Mouse (Mus musculus) liver, embryonic 11.5 days (tissue): ENCODE data around the gene Stpg1. TPM values are rescaled to one million over a fixed set of nuclear protein-coding genes. Genes with fewer than 3 reads are reported as not detected.

Experiments used
- ATAC-seq: fragments of 200-750 bp; cut with Nextera tagmentation; replicated peaks from 2 replicates; pipeline ENCODE4 v1.8.0; 2017; ENCODE audit warnings: moderate number of reproducible peaks, mild to moderate bottlenecking, moderate TSS enrichment, moderate library complexity; ENCODE audit not compliant: low FRiP score
- DNase-seq: peaks from one replicate; pipeline ENCODE4 v3.0.0-alpha.2; 2017; ENCODE audit warnings: low spot score
- H3K27ac ChIP-seq: fragments of 300-500 bp; sonication (generic); 2 replicates; pipeline ENCODE4 v1.5.1; 2014; ENCODE audit warnings: mild to moderate bottlenecking, low read depth, low read length, control low read depth
- H3K27me3 ChIP-seq: fragments of 300-500 bp; sonication (generic); replicated peaks from 2 replicates; pipeline ENCODE4 v1.6.1; 2014; ENCODE audit warnings: low read length, mixed read lengths; ENCODE audit not compliant: control insufficient read depth, insufficient read depth
- H3K36me3 ChIP-seq: fragments of 300-500 bp; sonication (generic); 2 replicates; pipeline ENCODE4 v1.6.1; 2014; ENCODE audit warnings: mild to moderate bottlenecking, low read length, moderate library complexity, mixed read lengths; ENCODE audit not compliant: control insufficient read depth, insufficient read depth
- H3K4me1 ChIP-seq: fragments of 300-500 bp; sonication (generic); replicated peaks from 2 replicates; pipeline ENCODE4 v1.6.1; 2014; ENCODE audit warnings: low read length, mixed read lengths; ENCODE audit not compliant: control insufficient read depth, insufficient read depth
- H3K4me2 ChIP-seq: fragments of 300-500 bp; sonication (generic); 2 replicates; pipeline ENCODE4 v1.6.1; 2014; ENCODE audit warnings: mild to moderate bottlenecking, control low read depth, moderate library complexity
- H3K4me3 ChIP-seq: fragments of 300-500 bp; sonication (generic); 2 replicates; pipeline ENCODE4 v1.5.1; 2014; ENCODE audit warnings: low read depth, low read length, control low read depth
- H3K9ac ChIP-seq: fragments of 300-500 bp; sonication (generic); 2 replicates; pipeline ENCODE4 v1.6.1; 2014; ENCODE audit warnings: low read depth, low read length, control low read depth
- H3K9me3 ChIP-seq: fragments of 300-500 bp; sonication (generic); 2 replicates; pipeline ENCODE4 v1.6.1; 2016; ENCODE audit warnings: low read length, inconsistent platforms, mixed read lengths; ENCODE audit not compliant: control insufficient read depth
- WGBS: fragments of 180-500 bp; shearing (Covaris S2); extraction: QIAGEN DNeasy Blood & Tissue Kit; methylation state at CpG from one replicate; pipeline ENCODE4 v1.1.7; 2014; 5-methylcytosine and 5-hydroxymethylcytosine counted together
- polyA plus RNA-seq: library from polyadenylated mRNA; unstranded; fragments of >200 nt; fragmentation: Nextera tagmentation; extraction: Ambion mirVana; gene quantifications from 2 replicates; pipeline ENCODE4 v1.2.1, GENCODE M21; 2014

Stpg1 gene
- polyA plus RNA-seq, 1 experiment from 2014 or later = 0.15 TPM

DNA sequence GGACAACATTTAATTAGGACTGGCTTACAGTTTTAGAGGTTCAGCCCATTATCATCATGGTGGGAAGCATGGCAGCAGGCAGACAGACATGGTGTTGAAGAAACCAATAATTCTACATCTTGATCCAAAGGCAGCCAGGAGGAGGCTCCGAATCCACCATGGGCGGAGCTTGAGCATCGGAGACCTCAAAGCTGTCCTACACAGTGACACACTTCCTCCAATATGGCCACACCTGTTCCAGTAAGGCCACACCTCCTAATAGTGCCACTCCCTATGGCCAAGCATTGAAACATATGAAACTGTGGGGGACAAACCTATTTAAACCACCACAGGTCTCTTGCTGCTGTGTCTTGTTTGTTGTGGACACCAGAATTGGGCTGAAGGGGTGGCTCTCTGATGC, 40.4 kb downstream of the Stpg1 start:
- H3K27me3 ChIP-seq = no peaks in the 10 kb centered on the region; the same call in 1 of the 2 replicates
- DNase-seq (no peak), ATAC-seq (no peak)
- no peak overlapping the region for H3K9ac ChIP-seq
- H3K4me2 ChIP-seq = no peak overlapping the region
- H3K4me3 ChIP-seq = no peak overlapping the region
- no peaks in the 10 kb centered on the region for H3K36me3 ChIP-seq
- peaks cover 6% of the 10 kb centered on the region for H3K9me3 ChIP-seq
- WGBS = 88% methylated on average over 3 of the region's 3 CpGs
- H3K4me1 ChIP-seq = no peaks in the 10 kb centered on the region
- H3K27ac ChIP-seq = no peak overlapping the region

DNA sequence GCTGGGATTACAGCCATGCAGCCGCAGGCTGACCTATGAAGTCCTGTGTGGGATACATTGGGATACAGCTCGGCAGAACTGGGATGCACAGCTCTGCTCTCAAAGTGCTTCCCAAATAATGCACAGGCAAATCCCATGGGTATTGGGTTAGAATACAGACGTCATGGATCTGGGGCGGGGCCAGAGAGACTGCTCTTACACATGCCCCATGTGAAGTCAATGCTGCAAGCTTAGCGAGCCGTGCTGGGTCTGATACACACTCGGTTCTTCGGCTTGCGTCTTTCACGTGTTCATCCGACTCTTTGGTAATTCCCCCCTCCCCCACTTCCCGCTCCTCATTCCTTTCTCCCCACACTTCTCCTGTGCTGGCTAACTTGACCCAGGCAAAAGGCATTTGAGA, 44.5 kb downstream of the Stpg1 start:
- H3K9ac ChIP-seq = no peak overlapping the region
- no peaks in the 10 kb centered on the region for H3K9me3 ChIP-seq
- no peak for DNase-seq
- no peaks in the 10 kb centered on the region for H3K36me3 ChIP-seq
- no peak overlapping the region for H3K27ac ChIP-seq
- H3K4me3 ChIP-seq = no peak overlapping the region
- WGBS = 82% methylated on average over 12 of the region's 12 CpGs
- ATAC-seq = no peak
- H3K4me1 ChIP-seq = no peaks in the 10 kb centered on the region
- no peaks in the 10 kb centered on the region; the same call in 1 of the 2 replicates for H3K27me3 ChIP-seq
- H3K4me2 ChIP-seq = no peak overlapping the region

DNA sequence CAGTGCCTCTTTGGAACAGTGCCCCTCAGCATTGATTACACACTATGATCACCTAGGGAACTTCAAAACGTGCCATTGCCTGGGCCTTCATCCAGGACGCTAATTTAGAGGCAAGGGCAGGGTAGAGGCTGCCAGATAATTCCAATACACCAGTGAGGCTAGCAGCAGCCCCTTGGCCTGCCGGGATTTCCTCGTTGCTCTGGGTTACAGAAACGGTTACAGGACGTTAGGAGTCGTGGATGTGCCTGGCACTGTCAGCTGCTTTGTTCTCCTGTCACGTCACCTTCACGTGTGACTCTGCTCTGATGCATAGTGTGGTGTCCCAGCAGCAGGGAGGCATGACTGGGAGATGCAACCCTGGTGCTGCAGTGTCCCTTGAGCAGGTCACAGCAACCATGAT, 45.5 kb downstream of the Stpg1 start:
- no peaks in the 10 kb centered on the region for H3K9me3 ChIP-seq
- ATAC-seq (no peak), DNase-seq (no peak)
- H3K27me3 ChIP-seq = peaks cover 1% of the 10 kb centered on the region; the same call in 1 of the 2 replicates
- no peak overlapping the region for H3K4me3 ChIP-seq
- 75% methylated on average over 9 of the region's 9 CpGs for WGBS
- H3K36me3 ChIP-seq = no peaks in the 10 kb centered on the region
- no peak overlapping the region for H3K9ac ChIP-seq
- H3K4me1 ChIP-seq = peaks cover 3% of the 10 kb centered on the region; the same call in 1 of the 2 replicates
- H3K4me2 ChIP-seq = no peak overlapping the region
- H3K27ac ChIP-seq = no peak overlapping the region

DNA sequence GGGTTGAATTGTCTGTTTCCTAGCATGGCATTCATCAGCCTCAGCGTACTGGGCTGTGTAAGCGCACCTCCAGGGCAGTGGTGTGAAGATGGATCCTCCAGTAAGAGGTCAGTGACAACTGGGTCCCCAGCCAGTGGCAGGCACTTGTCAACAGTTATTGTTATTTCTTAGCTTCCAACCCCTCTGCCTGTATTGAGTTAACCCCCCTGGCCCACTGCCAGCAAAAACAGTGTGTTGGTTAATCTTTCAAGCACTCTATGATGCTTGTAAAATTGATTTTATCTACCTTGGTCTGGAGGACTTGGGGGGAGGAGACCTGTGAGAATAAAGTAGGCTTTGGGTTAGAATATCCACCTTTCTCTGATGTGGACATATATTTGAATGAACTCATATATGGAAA, 49.7 kb downstream of the Stpg1 start:
- H3K27me3 ChIP-seq = peaks cover 5% of the 10 kb centered on the region
- H3K9ac ChIP-seq = no peak overlapping the region
- ATAC-seq (no peak), DNase-seq (no peak)
- no peak overlapping the region for H3K4me2 ChIP-seq
- no peaks in the 10 kb centered on the region for H3K36me3 ChIP-seq
- peaks cover 11% of the 10 kb centered on the region; the same call in 1 of the 2 replicates for H3K4me1 ChIP-seq
- WGBS = 78% methylated on average over 2 of the region's 2 CpGs
- H3K27ac ChIP-seq = no peak overlapping the region
- no peak overlapping the region for H3K4me3 ChIP-seq
- no peaks in the 10 kb centered on the region for H3K9me3 ChIP-seq

DNA sequence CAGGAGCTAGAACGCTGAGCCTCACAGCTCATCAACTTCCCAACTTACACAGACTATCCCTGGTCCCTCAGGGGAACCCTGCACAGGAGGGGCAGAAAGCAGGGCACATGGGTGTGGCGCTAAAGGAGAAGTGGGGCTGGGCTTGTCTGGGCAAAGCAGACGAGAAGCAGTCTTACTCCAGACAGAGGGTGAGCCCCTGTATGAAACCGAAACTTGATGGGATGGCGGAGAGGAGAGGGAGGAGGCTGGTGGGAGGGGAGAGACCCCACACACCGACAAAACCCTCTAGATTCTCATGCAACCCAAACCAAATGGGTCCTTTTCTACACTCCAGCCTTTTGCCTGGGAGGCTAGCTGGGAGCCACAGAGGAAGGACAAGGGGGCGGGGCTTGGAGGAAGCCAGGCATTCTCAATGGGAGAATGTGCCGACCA, 50.5 kb downstream of the Stpg1 start:
- Histone ChIP-seq H3K4me1 (peaks cover 11% of the 10 kb centered on the region; the same call in 1 of the 2 replicates), H3K4me3 (peak overlapping the region; percentile 30), H3K36me3 (no peaks in the 10 kb centered on the region), H3K9ac (no peak overlapping the region), H3K27me3 (peaks cover 5% of the 10 kb centered on the region), H3K4me2 (peak overlapping the region; percentile 54), H3K9me3 (no peaks in the 10 kb centered on the region), H3K27ac (no peak overlapping the region)
- DNase-seq = no peak
- no peak for ATAC-seq
- 11% methylated on average over 8 of the region's 8 CpGs for WGBS

DNA sequence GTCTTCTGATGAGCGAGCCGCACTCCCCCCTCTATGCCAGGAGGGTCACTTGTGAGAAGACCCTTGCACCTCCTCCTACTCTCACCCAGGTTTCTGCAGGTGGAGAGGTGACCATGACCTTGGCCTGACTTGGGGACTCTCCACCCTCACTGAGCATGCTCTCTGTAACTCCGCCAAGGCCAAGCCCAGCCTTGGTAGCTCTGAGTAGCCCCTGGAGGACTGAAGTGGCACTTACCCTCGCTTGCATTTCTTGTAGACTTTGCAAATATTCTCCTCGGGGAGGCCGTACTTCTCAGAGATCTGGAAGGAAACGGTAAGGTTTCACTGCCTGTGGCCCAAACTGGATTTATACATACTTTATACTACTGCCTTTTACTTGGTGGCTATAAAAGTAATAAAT, 51.4 kb downstream of the Stpg1 start:
- no peak overlapping the region for H3K9ac ChIP-seq
- ATAC-seq = no peak
- no peak for DNase-seq
- no peak overlapping the region for H3K4me2 ChIP-seq
- H3K36me3 ChIP-seq = no peaks in the 10 kb centered on the region
- WGBS = 85% methylated on average over 7 of the region's 7 CpGs
- peaks cover 11% of the 10 kb centered on the region; the same call in 1 of the 2 replicates for H3K4me1 ChIP-seq
- H3K27me3 ChIP-seq = peaks cover 5% of the 10 kb centered on the region
- no peaks in the 10 kb centered on the region for H3K9me3 ChIP-seq
- no peak overlapping the region for H3K27ac ChIP-seq
- no peak overlapping the region for H3K4me3 ChIP-seq

DNA sequence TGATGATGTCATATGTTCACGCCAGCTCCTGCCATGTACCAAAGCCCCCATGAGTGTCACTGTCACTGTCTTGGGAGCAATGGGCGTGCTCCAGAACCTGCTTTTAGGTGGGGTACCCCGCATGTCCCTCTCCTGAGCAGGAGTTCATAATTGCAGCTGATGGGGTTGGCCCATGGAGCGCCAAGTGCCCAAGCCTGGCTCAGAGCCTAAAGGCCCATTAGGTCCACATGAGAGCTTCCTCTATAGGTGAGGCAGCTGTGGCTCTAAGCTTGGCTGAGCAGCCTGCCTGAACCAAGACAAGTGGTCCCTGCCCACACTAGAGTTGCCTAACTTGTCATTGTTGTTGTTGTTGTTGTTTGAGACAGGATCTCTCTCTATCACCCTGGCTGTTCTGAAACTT, 52.2 kb downstream of the Stpg1 start:
- H3K9me3 ChIP-seq = no peaks in the 10 kb centered on the region
- H3K4me1 ChIP-seq = peaks cover 11% of the 10 kb centered on the region; the same call in 1 of the 2 replicates
- H3K4me2 ChIP-seq = no peak overlapping the region
- no peak overlapping the region for H3K9ac ChIP-seq
- ATAC-seq (no peak), DNase-seq (no peak)
- H3K4me3 ChIP-seq = no peak overlapping the region
- no peaks in the 10 kb centered on the region for H3K36me3 ChIP-seq
- peaks cover 5% of the 10 kb centered on the region for H3K27me3 ChIP-seq
- H3K27ac ChIP-seq = no peak overlapping the region
- 87% methylated on average over 4 of the region's 4 CpGs for WGBS

DNA sequence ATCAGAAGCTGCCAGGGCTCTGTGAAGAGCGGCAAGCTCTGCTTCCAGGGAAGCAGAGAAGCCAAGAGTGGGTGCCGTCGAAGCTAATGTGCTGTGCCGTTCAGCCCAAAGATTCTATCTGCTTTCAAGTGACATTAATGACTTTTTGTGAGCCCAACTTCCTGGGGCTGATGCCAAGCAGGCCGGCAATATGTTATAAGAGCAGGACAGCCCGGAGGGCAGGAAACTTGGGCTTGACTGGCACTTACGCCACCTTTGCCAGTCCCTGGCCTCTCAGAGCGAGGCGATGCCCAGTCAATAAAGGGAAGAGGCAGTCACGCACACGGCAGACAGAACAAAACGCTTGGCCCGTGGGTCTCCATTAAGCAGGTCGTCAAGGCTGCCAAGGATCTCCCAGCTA, 53.0 kb downstream of the Stpg1 start:
- no peaks in the 10 kb centered on the region for H3K36me3 ChIP-seq
- DNase-seq (no peak), ATAC-seq (no peak)
- H3K4me1 ChIP-seq = peaks cover 11% of the 10 kb centered on the region; the same call in 1 of the 2 replicates
- H3K9me3 ChIP-seq = no peaks in the 10 kb centered on the region
- peaks cover 5% of the 10 kb centered on the region for H3K27me3 ChIP-seq
- no peak overlapping the region for H3K27ac ChIP-seq
- H3K4me2 ChIP-seq = no peak overlapping the region
- no peak overlapping the region for H3K4me3 ChIP-seq
- H3K9ac ChIP-seq = no peak overlapping the region
- 57% methylated on average over 14 of the region's 14 CpGs for WGBS

DNA sequence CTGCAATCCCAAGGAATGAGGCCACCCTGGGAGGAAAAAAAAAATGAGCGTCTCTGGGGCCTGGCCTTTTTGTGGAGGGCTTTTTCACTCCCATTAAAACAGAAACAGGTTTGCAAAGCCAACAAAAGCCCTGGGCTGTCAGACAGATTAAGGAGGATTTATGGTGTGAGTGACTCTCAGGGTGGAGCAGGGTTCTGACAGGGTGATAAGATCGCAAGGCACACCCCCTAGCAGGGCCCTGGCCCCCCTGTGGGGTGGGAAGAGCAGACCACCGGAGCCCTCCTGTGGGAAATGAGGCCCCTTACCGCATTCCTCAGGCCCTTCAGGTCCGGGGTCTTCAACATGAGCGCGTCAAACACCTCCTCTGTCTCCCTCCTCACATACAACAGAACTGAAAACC, 53.5 kb downstream of the Stpg1 start:
- Histone ChIP-seq H3K36me3 (no peaks in the 10 kb centered on the region), H3K4me2 (no peak overlapping the region), H3K9ac (no peak overlapping the region), H3K27ac (no peak overlapping the region), H3K27me3 (peaks cover 5% of the 10 kb centered on the region), H3K9me3 (no peaks in the 10 kb centered on the region), H3K4me1 (peaks cover 11% of the 10 kb centered on the region; the same call in 1 of the 2 replicates), H3K4me3 (no peak overlapping the region)
- ATAC-seq (no peak), DNase-seq (no peak)
- WGBS = 15% methylated on average over 7 of the region's 7 CpGs
